Mouse (Mus musculus) kidney, adult 8-10 months (tissue): ENCODE measurements around the gene Dld.
A peak's percentile ranks its signal among the peaks of the same experiment; 100 is the strongest.

ENCODE experiments used
- DNase-seq, 2 experiments: peaks; one replicate each; pipeline ENCODE4 v3.0.0; 2022

Gene Dld

DNA sequence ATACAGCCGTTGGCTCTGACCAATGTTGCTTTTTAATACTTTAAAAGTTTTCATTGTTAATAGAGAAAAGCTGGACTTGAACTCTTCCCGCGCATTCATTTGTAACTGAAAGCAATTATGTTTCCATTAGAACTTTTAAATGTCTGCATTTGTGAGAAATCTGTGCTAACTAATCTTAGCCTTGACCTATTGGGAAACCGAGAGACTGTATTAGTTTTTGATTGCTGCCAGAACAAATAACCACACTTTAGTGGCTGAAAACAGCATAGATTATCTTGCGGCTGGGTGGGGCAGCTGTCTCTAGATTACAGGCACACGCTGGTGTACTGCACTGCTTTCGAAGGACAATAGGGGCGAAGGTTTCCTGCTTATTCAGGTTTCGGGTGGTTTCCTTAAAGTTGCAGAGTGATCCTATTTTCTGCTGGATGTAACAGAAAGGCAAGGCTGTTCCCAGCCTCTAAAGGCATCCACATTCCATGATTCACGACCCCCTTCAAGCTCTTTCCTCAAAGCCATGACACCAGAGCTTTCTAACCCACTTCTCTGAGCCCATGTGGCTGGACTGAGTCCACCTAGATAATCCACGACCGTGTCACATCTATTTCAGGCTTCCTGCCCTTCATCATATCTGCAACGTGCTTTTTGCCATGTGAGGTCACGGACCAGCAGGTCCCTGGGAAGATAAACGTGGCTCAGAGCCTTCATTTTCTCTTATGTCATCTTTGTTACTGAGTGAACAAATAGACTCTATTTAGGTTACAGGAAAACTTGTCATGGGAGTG lies 57.7 kb downstream of the Dld start:
- DNase-seq, result no peak

DNA sequence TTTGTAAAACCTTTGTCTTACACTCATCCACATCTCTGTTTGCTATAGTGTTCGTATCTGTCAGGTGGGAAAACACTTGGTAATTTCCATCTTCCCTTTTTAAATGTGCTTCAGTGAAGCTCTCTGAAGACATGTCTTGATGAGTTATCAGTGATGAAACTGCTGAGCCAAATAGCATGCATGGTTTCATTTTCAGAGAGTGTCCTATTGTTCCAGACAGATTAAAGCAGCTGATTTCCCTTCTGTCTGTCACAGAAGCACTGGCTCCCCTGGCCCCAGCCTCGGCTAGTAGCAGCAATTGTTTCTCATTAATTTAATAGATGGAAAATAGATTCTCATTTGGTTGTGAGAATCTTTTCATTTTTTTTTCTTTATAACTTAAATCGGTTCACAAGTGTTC lies 60.3 kb downstream of the Dld start:
- DNase-seq, result no peak

DNA sequence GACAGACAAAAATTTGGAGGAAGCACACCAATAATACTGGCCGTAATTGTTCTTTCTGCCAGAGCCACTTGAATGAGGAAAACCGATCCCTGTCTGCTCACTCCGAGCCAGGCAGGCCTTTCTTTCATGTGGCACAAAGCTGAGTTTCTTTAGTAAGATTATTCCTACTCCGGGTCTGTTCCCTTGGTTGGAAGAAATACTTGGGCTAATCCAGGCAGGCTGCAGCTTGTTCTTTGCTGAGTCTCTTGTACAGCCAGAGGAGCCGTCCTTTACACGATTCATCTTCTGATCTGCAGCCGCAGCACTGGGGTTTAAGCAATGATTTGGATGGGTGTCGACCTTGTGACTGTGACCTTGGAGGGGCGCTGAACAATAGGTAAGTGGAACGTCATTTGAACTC lies 62.2 kb downstream of the Dld start:
- DNase-seq, result no peak

DNA sequence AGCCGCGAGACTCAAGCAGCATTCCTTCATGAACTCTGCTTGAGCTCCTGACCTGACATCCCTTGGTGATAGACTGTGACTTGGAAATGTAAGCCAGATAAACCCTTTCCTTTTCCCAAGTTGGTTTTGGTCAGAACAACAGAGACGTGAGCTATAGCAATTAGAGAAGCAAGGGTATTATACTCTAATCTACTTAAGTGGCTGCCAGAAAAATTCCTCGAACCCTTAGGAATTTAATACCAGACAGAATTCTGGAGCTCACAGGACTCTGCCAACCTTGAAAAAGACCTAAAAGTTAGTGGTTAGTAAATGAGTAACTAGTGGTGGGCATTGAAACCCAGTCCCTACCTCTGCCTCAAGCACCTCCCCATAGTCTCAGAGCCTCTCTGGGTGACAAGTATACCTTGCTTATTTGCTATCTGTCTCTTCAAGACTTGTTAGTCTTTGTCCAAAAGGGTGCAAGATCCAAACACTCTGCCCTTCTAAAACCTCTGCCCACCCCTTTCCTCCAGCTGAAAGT lies 67.6 kb downstream of the Dld start:
- DNase-seq, result peak in 1 of 2 experiments; percentile 72

DNA sequence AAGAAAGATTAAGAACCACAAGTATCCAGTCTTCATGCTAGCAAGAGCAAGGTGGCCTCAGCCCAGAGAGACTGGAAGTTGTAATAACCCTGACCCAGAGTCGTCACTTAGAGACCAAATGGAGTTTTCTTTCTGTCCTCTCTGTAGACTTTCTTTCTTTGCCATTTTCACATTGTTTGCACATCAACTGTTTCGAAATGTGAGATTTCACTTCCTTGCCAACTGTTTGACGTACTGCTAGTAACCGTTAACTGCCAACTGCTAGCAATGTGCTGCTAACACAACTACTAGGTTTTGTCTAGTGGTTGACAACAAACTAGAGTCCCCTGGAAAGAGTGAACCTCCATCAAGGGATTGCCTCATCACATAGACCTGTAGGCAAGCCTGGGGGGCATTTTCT lies 68.1 kb downstream of the Dld start:
- DNase-seq, result no peak

DNA sequence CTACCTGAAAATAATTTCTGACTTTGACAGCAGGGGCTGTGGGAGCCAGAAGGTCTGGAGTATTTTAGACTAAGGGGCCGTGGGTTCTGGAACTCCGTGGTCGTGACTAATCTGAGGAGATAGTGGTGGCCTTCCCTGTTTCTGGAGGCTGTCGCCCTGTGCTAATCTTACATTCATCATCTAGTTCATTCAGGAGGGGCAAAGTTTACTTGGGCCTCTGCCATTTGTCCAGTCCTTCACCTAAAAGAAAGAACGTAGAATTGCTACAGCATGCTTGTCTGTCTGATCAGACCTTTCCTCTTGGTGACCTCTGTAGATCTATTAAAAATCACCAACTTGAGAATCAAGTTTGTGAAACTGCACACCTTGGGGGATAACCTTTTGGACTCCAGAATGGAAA lies 69.0 kb downstream of the Dld start:
- peak in 1 of 2 experiments; percentile 66 for DNase-seq
